Mouse (Mus musculus): ENCODE data around the gene Gucy2g. TPM values are rescaled to one million over a fixed set of nuclear protein-coding genes. Genes with fewer than 3 reads are reported as not detected.

Gucy2g gene
- polyA plus RNA-seq, 1 experiment from 2014 or later, result not detected

DNA sequence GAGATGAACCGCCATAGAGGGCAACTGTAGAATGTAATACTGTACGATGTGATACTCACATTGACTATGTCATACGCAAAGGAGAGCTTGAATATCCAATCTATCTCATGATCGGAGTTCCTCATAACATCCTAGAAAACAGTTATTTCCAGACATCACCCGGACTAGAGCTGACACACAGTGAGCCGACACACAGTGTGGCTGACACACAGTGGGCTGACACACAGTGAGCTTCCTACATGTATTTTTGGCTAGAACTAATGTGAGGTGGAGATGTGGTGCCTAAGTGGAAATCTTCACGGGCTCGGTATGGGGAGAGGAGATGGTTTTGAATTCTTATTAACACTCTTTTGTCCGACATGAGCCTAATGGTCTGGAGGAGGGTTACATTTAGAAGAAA is 18.8 kb downstream of the Gucy2g start:
- H3K4me3 ChIP-seq (ENCODE audit: low read depth, low read length), result no peak overlapping the region
- no peaks in the 10 kb centered on the region for H3K27me3 ChIP-seq (ENCODE audit: control insufficient read depth, insufficient read depth, low read length)
- H3K9me3 ChIP-seq (replicated peaks; ENCODE audit: control insufficient read depth, low read length), result no peaks in the 10 kb centered on the region
- no peaks in the 10 kb centered on the region for H3K36me3 ChIP-seq (replicated peaks; ENCODE audit: control insufficient read depth, insufficient read depth, low read depth, low read length)
- no peak overlapping the region for H3K9ac ChIP-seq (replicated peaks; ENCODE audit: low read length)
- H3K4me2 ChIP-seq (ENCODE audit: low read depth, low read length), result no peak overlapping the region
- 88% methylated on average over 9 of the region's 9 CpGs for WGBS
- no peak overlapping the region for H3K27ac ChIP-seq (replicated peaks; ENCODE audit: low read depth, low read length)
- no peak for DNase-seq (ENCODE audit: low spot score)
- ATAC-seq (replicated peaks; ENCODE audit: insufficient number of reproducible peaks, low FRiP score, low TSS enrichment, low read depth), result no peak
- H3K4me1 ChIP-seq (ENCODE audit: control insufficient read depth, insufficient read depth, low read length), result no peaks in the 10 kb centered on the region; the same call in 1 of the 2 replicates

DNA sequence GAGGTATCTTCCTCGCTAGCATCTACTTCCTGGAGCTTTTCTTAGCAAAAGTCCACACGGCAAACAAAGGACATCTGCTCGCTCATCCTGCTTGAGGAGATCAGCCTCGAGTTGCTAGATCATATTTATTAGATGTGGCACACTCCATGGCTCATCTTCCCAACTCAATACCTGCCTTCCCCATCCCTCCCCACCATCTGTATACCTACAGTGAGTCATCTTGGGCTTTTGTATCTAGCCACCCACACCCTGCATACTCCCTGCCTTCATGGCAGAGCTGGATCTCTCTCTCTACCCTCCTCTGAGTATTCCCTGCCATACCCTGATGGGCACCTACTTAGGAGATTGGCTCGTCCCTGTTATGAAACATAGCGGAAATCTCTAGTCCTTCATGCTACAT is 19.8 kb downstream of the Gucy2g start:
- Histone ChIP-seq H3K4me1 (ENCODE audit: control insufficient read depth, insufficient read depth, low read length) (no peaks in the 10 kb centered on the region; the same call in 1 of the 2 replicates), H3K27me3 (ENCODE audit: control insufficient read depth, insufficient read depth, low read length) (no peaks in the 10 kb centered on the region), H3K9me3 (replicated peaks; ENCODE audit: control insufficient read depth, low read length) (no peaks in the 10 kb centered on the region), H3K36me3 (replicated peaks; ENCODE audit: control insufficient read depth, insufficient read depth, low read depth, low read length) (no peaks in the 10 kb centered on the region), H3K27ac (replicated peaks; ENCODE audit: low read depth, low read length) (no peak overlapping the region), H3K4me2 (ENCODE audit: low read depth, low read length) (no peak overlapping the region), H3K4me3 (ENCODE audit: low read depth, low read length) (no peak overlapping the region), H3K9ac (replicated peaks; ENCODE audit: low read length) (no peak overlapping the region)
- WGBS, result 84% methylated on average over 6 of the region's 6 CpGs
- DNase-seq (ENCODE audit: low spot score), result no peak
- ATAC-seq (replicated peaks; ENCODE audit: insufficient number of reproducible peaks, low FRiP score, low TSS enrichment, low read depth), result no peak

DNA sequence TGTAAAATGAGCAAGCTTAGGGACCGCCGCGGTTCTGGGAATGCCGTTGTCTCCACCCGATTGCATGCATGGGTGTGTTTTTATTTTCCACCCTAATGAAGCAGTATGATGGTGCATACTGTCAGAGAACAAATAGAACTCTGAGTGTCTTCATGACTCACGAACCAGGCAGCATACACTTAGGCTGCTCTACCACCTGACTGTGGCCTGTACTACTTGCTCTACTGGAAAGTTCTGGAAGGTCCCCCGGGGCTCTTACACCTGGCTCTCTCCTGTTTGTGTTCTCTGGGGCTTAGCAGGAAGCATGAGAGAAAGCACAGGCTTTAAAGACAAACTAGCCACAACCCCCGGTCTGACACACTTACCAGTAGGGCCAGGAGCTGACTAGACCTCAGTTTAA is 21.7 kb downstream of the Gucy2g start:
- Histone ChIP-seq H3K9me3 (replicated peaks; ENCODE audit: control insufficient read depth, low read length) (no peaks in the 10 kb centered on the region), H3K27ac (replicated peaks; ENCODE audit: low read depth, low read length) (no peak overlapping the region), H3K27me3 (ENCODE audit: control insufficient read depth, insufficient read depth, low read length) (no peaks in the 10 kb centered on the region), H3K4me1 (ENCODE audit: control insufficient read depth, insufficient read depth, low read length) (no peaks in the 10 kb centered on the region; the same call in 1 of the 2 replicates), H3K36me3 (replicated peaks; ENCODE audit: control insufficient read depth, insufficient read depth, low read depth, low read length) (no peaks in the 10 kb centered on the region), H3K4me2 (ENCODE audit: low read depth, low read length) (no peak overlapping the region), H3K4me3 (ENCODE audit: low read depth, low read length) (no peak overlapping the region), H3K9ac (replicated peaks; ENCODE audit: low read length) (no peak overlapping the region)
- ATAC-seq (replicated peaks; ENCODE audit: insufficient number of reproducible peaks, low FRiP score, low TSS enrichment, low read depth) (no peak), DNase-seq (ENCODE audit: low spot score) (no peak)
- WGBS, result 76% methylated on average over 8 of the region's 8 CpGs

DNA sequence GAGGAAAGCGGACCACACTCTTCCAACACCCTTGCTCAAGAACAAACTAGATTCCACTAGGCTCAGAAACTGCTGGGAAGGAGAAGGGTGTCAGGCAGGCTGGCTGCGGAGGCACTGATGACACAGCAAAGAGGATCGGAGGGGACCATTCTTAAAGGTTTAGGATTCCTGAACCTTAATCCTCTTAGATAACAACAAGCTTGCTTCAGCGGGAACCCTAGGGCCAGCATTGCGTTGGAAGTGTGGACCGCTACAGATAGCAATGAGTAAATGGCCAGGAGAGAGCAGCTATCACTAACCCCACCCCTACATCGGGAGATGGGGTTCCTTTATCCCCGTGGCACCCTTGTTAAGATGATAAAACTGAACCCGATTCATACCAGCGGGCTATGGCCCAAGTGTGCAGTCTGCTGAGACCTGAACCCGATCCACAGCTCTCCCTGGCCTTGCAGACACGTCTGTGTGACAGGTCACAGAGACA is 22.3 kb downstream of the Gucy2g start:
- Histone ChIP-seq H3K36me3 (replicated peaks; ENCODE audit: control insufficient read depth, insufficient read depth, low read depth, low read length) (no peaks in the 10 kb centered on the region), H3K9ac (replicated peaks; ENCODE audit: low read length) (peak overlapping the region; percentile 26), H3K4me3 (ENCODE audit: low read depth, low read length) (peak overlapping the region; percentile 15; the same call in 1 of the 2 replicates), H3K4me2 (ENCODE audit: low read depth, low read length) (peak overlapping the region; percentile 35), H3K9me3 (replicated peaks; ENCODE audit: control insufficient read depth, low read length) (no peaks in the 10 kb centered on the region), H3K4me1 (ENCODE audit: control insufficient read depth, insufficient read depth, low read length) (no peaks in the 10 kb centered on the region; the same call in 1 of the 2 replicates), H3K27ac (replicated peaks; ENCODE audit: low read depth, low read length) (no peak overlapping the region), H3K27me3 (ENCODE audit: control insufficient read depth, insufficient read depth, low read length) (no peaks in the 10 kb centered on the region)
- 0 out of 2 replicates have a peak, but pooled peaks have one; percentile 8 for ATAC-seq (replicated peaks; ENCODE audit: insufficient number of reproducible peaks, low FRiP score, low TSS enrichment, low read depth)
- WGBS, result 14% methylated on average over 12 of the region's 12 CpGs
- DNase-seq (ENCODE audit: low spot score), result no peak

DNA sequence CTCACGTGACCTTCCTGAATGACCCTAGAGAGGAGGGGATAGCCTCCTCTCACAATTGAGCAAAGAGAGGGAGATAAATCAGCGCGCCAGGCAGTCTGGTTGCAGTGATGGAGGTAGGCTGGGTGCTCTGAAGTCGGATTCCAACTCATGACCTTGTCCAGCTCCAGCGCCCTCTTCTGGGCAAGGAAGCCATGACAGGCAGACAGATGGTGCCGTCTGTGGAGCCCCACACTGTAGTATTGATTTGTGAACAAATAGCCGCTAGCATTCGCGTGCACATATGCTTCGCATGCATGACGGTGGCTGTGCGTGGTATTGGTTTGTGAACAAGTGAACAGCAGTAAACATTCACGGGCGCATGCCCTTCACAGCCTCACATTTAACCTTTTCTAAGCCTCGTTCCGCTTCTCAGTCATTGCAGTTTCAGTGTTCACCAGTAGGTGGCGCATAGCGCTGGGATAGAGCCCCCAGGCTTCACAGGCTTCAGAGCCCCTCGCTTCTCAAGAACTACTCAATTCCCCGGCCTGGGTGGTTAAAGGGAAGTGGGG is 22.8 kb downstream of the Gucy2g start:
- Histone ChIP-seq H3K4me1 (ENCODE audit: control insufficient read depth, insufficient read depth, low read length) (no peaks in the 10 kb centered on the region; the same call in 1 of the 2 replicates), H3K9me3 (replicated peaks; ENCODE audit: control insufficient read depth, low read length) (no peaks in the 10 kb centered on the region), H3K36me3 (replicated peaks; ENCODE audit: control insufficient read depth, insufficient read depth, low read depth, low read length) (no peaks in the 10 kb centered on the region), H3K27ac (replicated peaks; ENCODE audit: low read depth, low read length) (no peak overlapping the region), H3K4me3 (ENCODE audit: low read depth, low read length) (peak overlapping the region; percentile 15; the same call in 1 of the 2 replicates), H3K27me3 (ENCODE audit: control insufficient read depth, insufficient read depth, low read length) (no peaks in the 10 kb centered on the region), H3K9ac (replicated peaks; ENCODE audit: low read length) (peak overlapping the region; percentile 26), H3K4me2 (ENCODE audit: low read depth, low read length) (peak overlapping the region; percentile 35)
- 3% methylated on average over 20 of the region's 20 CpGs for WGBS
- peak; percentile 75 for ATAC-seq (replicated peaks; ENCODE audit: insufficient number of reproducible peaks, low FRiP score, low TSS enrichment, low read depth)
- DNase-seq (ENCODE audit: low spot score), result peak; percentile 94

DNA sequence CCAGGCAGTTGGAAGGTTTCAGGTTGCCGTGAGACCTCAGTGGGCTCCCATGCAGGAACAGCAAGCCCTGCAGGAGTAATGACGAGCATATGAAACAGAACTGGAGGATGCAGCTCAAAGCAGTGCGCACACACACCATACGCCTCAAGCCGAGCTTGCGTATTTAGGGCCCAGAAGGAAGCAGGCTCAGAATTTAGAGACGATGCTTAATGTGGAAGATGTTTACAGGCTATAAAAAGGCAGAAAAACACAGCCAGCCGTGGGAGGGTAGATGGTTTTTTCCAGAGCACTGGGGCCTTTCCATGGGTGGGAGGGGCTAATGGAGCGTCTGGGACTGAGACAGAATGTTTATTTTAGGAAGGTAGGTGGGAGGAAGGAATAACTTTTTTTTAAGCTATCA is 23.7 kb downstream of the Gucy2g start:
- 72% methylated on average over 9 of the region's 9 CpGs for WGBS
- H3K27me3 ChIP-seq (ENCODE audit: control insufficient read depth, insufficient read depth, low read length), result no peaks in the 10 kb centered on the region

DNA sequence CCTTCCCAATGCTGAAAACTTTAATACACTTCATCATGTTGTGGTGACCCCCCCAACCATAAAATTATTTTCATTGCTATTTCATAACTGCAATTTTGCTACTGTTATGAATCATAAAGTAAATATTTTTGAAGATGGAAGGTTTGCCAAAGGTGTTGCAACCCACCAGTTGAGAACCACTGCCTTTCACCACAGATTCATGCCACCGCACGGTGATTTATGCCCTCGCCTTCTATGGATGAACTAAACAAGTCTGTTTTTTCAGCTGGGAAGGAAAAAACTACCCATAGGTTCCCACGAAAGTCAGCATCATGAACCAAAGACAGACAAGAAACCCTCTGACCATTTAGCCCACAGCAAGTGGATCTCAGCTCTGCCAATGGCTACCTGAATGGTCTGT is 24.2 kb downstream of the Gucy2g start:
- Histone ChIP-seq H3K9ac (replicated peaks; ENCODE audit: low read length) (no peak overlapping the region), H3K27me3 (ENCODE audit: control insufficient read depth, insufficient read depth, low read length) (no peaks in the 10 kb centered on the region), H3K36me3 (replicated peaks; ENCODE audit: control insufficient read depth, insufficient read depth, low read depth, low read length) (no peaks in the 10 kb centered on the region), H3K4me3 (ENCODE audit: low read depth, low read length) (no peak overlapping the region), H3K4me2 (ENCODE audit: low read depth, low read length) (no peak overlapping the region), H3K27ac (replicated peaks; ENCODE audit: low read depth, low read length) (no peak overlapping the region), H3K4me1 (ENCODE audit: control insufficient read depth, insufficient read depth, low read length) (no peaks in the 10 kb centered on the region; the same call in 1 of the 2 replicates), H3K9me3 (replicated peaks; ENCODE audit: control insufficient read depth, low read length) (no peaks in the 10 kb centered on the region)
- 93% methylated on average over 4 of the region's 4 CpGs for WGBS
- no peak for DNase-seq (ENCODE audit: low spot score)
- ATAC-seq (replicated peaks; ENCODE audit: insufficient number of reproducible peaks, low FRiP score, low TSS enrichment, low read depth), result no peak

More for the DNA sequence above, 23.7 kb downstream of the Gucy2g start:
- H3K36me3 ChIP-seq (replicated peaks; ENCODE audit: control insufficient read depth, insufficient read depth, low read depth, low read length), result no peaks in the 10 kb centered on the region
- no peak overlapping the region for H3K9ac ChIP-seq (replicated peaks; ENCODE audit: low read length)
- H3K4me3 ChIP-seq (ENCODE audit: low read depth, low read length), result no peak overlapping the region
- H3K4me2 ChIP-seq (ENCODE audit: low read depth, low read length), result no peak overlapping the region
- no peak for ATAC-seq (replicated peaks; ENCODE audit: insufficient number of reproducible peaks, low FRiP score, low TSS enrichment, low read depth)
- H3K27ac ChIP-seq (replicated peaks; ENCODE audit: low read depth, low read length), result no peak overlapping the region
- no peak for DNase-seq (ENCODE audit: low spot score)
- no peaks in the 10 kb centered on the region; the same call in 1 of the 2 replicates for H3K4me1 ChIP-seq (ENCODE audit: control insufficient read depth, insufficient read depth, low read length)
- no peaks in the 10 kb centered on the region for H3K9me3 ChIP-seq (replicated peaks; ENCODE audit: control insufficient read depth, low read length)

DNA sequence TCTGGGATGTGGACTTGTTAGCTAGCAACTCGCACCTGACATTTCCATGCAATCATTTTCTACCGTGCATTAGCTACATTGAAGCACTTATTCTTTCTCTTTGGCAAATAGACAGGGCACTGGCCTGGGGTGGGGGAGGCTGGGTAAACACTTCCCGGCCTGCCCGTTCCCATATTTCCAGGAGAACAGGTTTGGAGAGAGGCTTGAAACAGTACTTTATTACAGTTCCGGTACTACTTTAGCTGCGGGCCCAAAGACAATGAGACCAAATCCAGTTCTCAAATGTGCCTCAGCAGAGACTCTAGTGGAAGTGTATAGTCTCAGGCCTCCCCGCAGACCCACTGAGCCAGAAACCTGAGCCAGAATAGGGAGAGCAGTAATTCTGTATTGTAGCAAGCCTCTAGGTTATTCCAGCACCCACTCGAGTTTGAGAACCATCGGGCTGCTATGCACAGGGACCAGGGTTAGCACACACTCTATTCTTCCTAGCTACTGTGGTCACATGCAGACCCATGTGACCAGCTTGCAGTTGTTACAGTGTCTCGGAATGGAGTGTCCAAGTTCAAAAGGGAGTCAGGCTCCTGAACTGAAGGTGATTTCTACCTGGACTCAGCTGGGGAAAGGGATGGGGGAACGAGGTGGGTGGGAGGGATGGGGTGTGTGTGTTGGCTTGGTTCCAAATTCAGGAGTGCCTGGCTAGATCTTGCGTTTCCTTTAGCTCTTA is 27.3 kb downstream of the Gucy2g start:
- Histone ChIP-seq H3K4me3 (ENCODE audit: low read depth, low read length) (no peak overlapping the region), H3K9me3 (replicated peaks; ENCODE audit: control insufficient read depth, low read length) (no peaks in the 10 kb centered on the region), H3K27me3 (ENCODE audit: control insufficient read depth, insufficient read depth, low read length) (no peaks in the 10 kb centered on the region), H3K27ac (replicated peaks; ENCODE audit: low read depth, low read length) (no peak overlapping the region), H3K36me3 (replicated peaks; ENCODE audit: control insufficient read depth, insufficient read depth, low read depth, low read length) (no peaks in the 10 kb centered on the region), H3K9ac (replicated peaks; ENCODE audit: low read length) (no peak overlapping the region), H3K4me1 (ENCODE audit: control insufficient read depth, insufficient read depth, low read length) (no peaks in the 10 kb centered on the region; the same call in 1 of the 2 replicates), H3K4me2 (ENCODE audit: low read depth, low read length) (no peak overlapping the region)
- 84% methylated on average over 12 of the region's 12 CpGs for WGBS
- no peak for DNase-seq (ENCODE audit: low spot score)
- ATAC-seq (replicated peaks; ENCODE audit: insufficient number of reproducible peaks, low FRiP score, low TSS enrichment, low read depth), result no peak

Measured in embryonic facial prominence, embryonic 11.5 days (tissue).